Mouse (Mus musculus): Measurements from ENCODE around the gene Ybx1.

GRCm38 (mm10) chr4:119285336-119285735 lies 9.1 kb downstream of the Ybx1 start:
- TF ChIP-seq POLR2A (IDR thresholded peaks at IDR 0.05; ENCODE audit: low read depth, low read length), result no peak
- TF ChIP-seq CTCF (IDR thresholded peaks at IDR 0.05; ENCODE audit: borderline replicate concordance, insufficient read depth, low read length), result no peak

Measured in embryonic fibroblast, embryonic 13.5 days (primary cell).